Mouse (Mus musculus) limb, embryonic 10.5 days (tissue): ENCODE data around the gene Cdc42se1. TPM values are rescaled to one million over a fixed set of nuclear protein-coding genes. Genes with fewer than 3 reads are reported as not detected.

ENCODE experiments used
- DNase-seq: peaks from one replicate; pipeline ENCODE4 v3.0.0-alpha.2; 2017; ENCODE audit warnings: low spot score
- H3K27ac ChIP-seq: fragments of 300-500 bp; sonication (generic); 2 replicates; pipeline ENCODE4 v1.5.1; 2016; ENCODE audit warnings: mild to moderate bottlenecking
- H3K27me3 ChIP-seq: fragments of 300-500 bp; sonication (generic); 2 replicates; pipeline ENCODE4 v1.6.1; 2016; ENCODE audit warnings: low read depth, mild to moderate bottlenecking; ENCODE audit not compliant: poor library complexity, severe bottlenecking
- H3K36me3 ChIP-seq: fragments of 300-500 bp; sonication (generic); 2 replicates; pipeline ENCODE4 v1.6.1; 2016; ENCODE audit warnings: mild to moderate bottlenecking, moderate library complexity
- H3K4me1 ChIP-seq: fragments of 300-500 bp; sonication (generic); 2 replicates; pipeline ENCODE4 v1.6.1; 2016
- H3K4me3 ChIP-seq: fragments of 300-500 bp; sonication (generic); 2 replicates; pipeline ENCODE4 v1.5.1; 2016; ENCODE audit warnings: mild to moderate bottlenecking, moderate library complexity
- H3K9me3 ChIP-seq: fragments of 300-500 bp; sonication (generic); replicated peaks from 2 replicates; pipeline ENCODE4 v1.6.1; 2016; ENCODE audit warnings: mild to moderate bottlenecking
- WGBS: fragments of 180-500 bp; shearing (Covaris S2); methylation state at CpG from one replicate; pipeline ENCODE4 v1.1.7; 2016; 5-methylcytosine and 5-hydroxymethylcytosine counted together
- polyA plus RNA-seq: library from polyadenylated mRNA; unstranded; fragments of >200 nt; fragmentation: Nextera tagmentation; extraction: Ambion mirVana; gene quantifications from 2 replicates; pipeline ENCODE4 v1.2.1, GENCODE M21; 2016

The Cdc42se1 gene
- polyA plus RNA-seq = 82.6 and 85.3 TPM in 2 replicates

DNA sequence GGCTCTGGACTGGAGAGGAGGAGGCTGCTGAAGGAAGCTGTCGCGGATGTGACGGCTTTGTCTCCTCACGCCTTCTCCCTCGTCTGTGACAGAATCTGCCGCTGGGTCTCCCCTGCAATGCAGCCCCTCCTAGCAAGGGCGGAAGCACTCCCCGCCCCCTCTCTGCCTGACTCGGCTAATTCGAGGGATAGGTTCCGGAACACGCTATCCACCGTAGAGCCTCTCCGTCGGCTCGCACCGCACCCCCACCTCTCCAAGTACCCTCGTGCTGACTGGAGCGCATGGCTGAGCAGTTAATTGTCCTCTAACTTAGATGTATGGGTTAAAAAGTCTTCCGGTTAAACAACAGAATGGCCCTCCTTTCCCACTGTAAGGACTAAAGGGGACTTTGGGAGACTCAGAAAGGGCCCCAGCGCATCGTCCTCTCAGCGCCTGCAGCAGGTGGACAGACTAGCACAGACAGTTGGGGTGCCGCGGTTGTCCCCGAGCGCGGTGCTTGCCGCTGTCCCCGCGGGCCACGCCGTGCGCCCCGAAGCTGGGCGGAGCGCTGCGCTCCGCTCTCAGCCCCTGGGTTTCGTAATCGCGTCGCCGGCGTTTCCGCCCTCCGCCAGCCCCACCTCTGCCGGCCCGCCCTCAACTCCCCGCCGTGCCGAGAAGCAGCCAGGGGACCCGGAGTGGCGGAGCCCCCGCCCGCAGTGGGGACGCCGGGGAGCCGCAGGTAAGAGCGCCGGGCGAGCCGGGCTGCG, at the start of gene Cdc42se1:
TSS of gene Cdc42se1 (plus strand) at position 585 of the 746 bp plus-strand sequence.
- H3K27ac ChIP-seq = peak within 1 kb of the TSS; percentile 96
- H3K4me1 ChIP-seq = peaks cover 47% of the 10 kb centered on the region
- peak within 1 kb of the TSS; percentile 96 for H3K4me3 ChIP-seq
- no peaks in the 10 kb centered on the region for H3K9me3 ChIP-seq
- H3K27me3 ChIP-seq = no peaks in the 10 kb centered on the region
- under 1% methylated on average over 64 of the region's 64 CpGs for WGBS
- DNase-seq = peak; percentile 87
- peaks cover 56% of the 10 kb centered on the region for H3K36me3 ChIP-seq

DNA sequence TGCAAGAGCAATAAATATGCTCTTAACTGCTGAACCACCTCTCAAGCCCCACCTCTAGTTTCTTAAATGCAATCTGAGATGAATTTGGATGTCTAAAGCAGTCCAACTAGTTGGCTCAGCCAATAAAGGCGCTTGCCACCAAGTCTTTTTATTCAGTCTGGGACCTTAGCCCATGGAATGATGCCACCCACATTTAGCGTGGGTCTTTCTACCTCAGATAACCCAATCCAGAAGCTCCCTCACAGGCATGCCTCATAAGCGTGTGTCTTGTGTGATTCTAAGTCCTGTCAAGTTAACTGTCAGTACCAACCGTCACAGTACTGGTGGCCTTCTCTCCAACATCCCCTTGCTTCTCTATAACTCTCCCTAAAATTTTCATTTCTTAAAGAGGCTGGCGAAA, 49.6 kb upstream of the Cdc42se1 start:
- no peaks in the 10 kb centered on the region for H3K9me3 ChIP-seq
- H3K36me3 ChIP-seq = peaks cover 27% of the 10 kb centered on the region
- WGBS = 87% methylated on average over 5 of the region's 5 CpGs
- H3K27me3 ChIP-seq = peaks cover 13% of the 10 kb centered on the region
- DNase-seq = no peak
- H3K27ac ChIP-seq = no peak overlapping the region
- H3K4me1 ChIP-seq = peaks cover 3% of the 10 kb centered on the region
- H3K4me3 ChIP-seq = no peak overlapping the region

DNA sequence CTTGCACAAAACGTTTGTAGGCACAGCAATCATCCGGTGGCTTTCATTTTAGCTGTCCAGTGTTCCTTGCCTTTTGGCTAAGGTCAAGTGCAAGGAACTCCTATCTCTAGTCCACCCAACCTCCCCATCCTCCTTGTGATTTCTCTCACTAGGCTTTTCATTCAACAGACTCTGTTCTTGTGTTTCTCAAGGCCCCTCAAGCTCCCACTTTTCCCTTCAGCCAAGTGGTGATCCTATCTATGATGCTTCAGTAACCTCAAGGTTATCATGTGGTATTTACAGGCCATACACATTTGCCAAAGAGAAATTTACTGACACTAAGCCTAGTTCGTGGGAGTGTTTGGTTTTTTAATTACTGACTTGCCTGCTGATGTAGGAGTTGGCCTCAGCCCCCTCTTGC, 48.6 kb upstream of the Cdc42se1 start:
- 72% methylated on average over 3 of the region's 3 CpGs for WGBS

DNA sequence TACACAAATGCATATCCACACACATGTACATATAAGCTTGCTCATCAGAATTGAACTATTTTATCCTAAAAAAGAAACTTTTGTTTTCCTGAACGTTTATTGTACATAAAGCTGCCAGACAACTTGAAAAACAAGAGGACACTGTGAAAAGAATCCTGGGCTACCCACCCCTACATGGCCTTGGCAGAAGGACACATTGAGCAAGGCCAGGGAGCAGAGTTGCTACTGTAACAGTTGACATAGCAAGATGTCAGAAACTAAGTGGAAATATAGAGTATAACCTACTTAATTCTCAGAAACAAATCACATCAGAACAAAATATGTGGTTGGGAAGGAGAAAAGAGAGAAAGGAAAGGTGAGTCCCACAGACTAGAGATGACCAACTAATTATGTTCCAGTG, 46.7 kb upstream of the Cdc42se1 start:
- WGBS = 72% methylated on average over 1 of the region's 1 CpGs
- H3K4me3 ChIP-seq = no peak overlapping the region
- H3K9me3 ChIP-seq = no peaks in the 10 kb centered on the region
- DNase-seq = no peak
- H3K27ac ChIP-seq = no peak overlapping the region
- H3K36me3 ChIP-seq = peaks cover 54% of the 10 kb centered on the region
- H3K27me3 ChIP-seq = no peaks in the 10 kb centered on the region
- no peaks in the 10 kb centered on the region for H3K4me1 ChIP-seq

More for the DNA sequence above, 48.6 kb upstream of the Cdc42se1 start:
- Histone ChIP-seq H3K9me3 (no peaks in the 10 kb centered on the region), H3K4me1 (no peaks in the 10 kb centered on the region), H3K27me3 (peaks cover 4% of the 10 kb centered on the region; the same call in 1 of the 2 replicates), H3K27ac (no peak overlapping the region), H3K36me3 (peaks cover 35% of the 10 kb centered on the region), H3K4me3 (no peak overlapping the region)
- no peak for DNase-seq

DNA sequence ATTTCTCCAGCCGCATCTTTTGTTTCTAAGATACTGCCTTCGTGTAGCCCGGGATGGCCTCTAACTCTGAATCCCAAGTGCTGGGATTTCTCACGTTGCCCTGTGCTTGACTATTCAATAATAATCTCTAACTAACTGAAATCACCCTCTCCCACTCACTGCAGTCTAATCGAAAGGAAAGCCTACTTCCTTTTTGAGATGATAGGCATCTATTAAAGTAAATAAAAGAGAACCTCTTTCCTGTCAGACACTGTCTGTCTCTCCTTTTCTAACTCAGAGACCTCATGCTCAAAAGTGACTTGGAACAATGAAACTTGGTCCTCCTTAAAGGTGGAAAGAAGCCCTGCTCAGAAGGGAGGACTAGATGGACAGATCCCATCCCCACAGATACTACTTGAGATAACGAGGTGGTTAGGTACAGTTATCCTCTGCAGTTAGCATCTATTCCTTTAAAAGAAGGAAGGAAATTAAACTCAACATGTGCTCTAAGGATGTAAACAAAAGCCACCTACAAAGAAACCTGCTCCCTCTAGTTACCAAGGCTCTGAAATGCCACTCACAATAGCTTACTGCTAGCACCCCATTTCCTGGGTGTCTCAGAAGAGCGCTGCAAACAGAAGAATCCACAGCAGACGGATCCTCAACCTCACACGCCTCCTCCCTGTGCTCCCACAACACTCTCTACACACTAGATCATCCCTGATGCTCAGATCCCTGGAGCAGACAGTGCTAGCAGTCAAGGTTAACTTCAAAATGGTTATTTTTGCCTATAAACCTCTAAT, 43.5 kb upstream of the Cdc42se1 start:
- Histone ChIP-seq H3K4me1 (no peaks in the 10 kb centered on the region), H3K9me3 (no peaks in the 10 kb centered on the region), H3K27me3 (no peaks in the 10 kb centered on the region), H3K27ac (no peak overlapping the region), H3K4me3 (no peak overlapping the region), H3K36me3 (peaks cover 85% of the 10 kb centered on the region)
- WGBS = 92% methylated on average over 9 of the region's 9 CpGs
- no peak for DNase-seq

DNA sequence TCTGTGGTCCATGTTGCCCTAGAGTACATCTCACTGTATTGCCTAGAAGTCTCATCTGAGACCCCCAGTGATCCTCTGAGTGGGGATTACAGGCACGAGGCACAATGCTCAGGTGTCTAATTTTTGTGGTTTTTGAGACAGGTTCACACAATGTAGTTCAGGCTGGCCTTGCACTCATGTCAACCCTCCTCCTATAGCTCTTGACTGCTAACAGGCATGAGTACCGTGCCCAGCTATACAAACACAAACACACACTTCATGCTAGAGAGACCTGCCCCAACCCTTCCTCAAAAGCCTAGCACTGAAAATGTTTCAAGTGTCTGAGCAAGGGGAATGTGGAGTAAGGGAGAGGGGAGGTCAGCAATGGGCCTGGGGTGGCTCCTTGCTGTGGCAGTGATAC, 42.4 kb upstream of the Cdc42se1 start:
- no peaks in the 10 kb centered on the region for H3K27me3 ChIP-seq
- peaks cover 89% of the 10 kb centered on the region for H3K36me3 ChIP-seq
- no peaks in the 10 kb centered on the region for H3K9me3 ChIP-seq
- DNase-seq = no peak
- no peak overlapping the region for H3K4me3 ChIP-seq
- 89% methylated on average over 2 of the region's 2 CpGs for WGBS
- H3K27ac ChIP-seq = no peak overlapping the region
- H3K4me1 ChIP-seq = no peaks in the 10 kb centered on the region

DNA sequence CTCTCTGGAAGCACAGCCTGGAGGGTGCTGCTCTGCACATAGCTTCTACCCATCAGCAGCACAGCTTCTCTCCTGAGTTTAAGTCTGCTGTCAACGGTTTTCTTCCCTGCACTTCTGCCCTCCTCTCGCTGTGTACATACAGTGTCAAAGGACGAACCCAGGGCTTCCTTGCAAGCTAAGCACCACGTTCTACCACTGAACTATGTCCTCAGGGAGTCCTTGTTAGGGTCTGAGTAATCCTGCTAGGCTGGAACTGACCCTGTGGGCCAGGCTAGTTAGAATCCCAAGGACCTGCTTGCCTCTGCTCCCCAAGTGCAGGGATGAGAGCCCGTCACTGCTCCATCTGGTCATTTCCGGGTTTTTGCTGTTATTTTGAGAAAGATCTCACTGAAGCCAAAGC, 41.6 kb upstream of the Cdc42se1 start:
- Histone ChIP-seq H3K27ac (no peak overlapping the region), H3K4me1 (no peaks in the 10 kb centered on the region), H3K9me3 (no peaks in the 10 kb centered on the region), H3K27me3 (no peaks in the 10 kb centered on the region), H3K4me3 (no peak overlapping the region), H3K36me3 (peaks cover 88% of the 10 kb centered on the region)
- 93% methylated on average over 6 of the region's 6 CpGs for WGBS
- no peak for DNase-seq

DNA sequence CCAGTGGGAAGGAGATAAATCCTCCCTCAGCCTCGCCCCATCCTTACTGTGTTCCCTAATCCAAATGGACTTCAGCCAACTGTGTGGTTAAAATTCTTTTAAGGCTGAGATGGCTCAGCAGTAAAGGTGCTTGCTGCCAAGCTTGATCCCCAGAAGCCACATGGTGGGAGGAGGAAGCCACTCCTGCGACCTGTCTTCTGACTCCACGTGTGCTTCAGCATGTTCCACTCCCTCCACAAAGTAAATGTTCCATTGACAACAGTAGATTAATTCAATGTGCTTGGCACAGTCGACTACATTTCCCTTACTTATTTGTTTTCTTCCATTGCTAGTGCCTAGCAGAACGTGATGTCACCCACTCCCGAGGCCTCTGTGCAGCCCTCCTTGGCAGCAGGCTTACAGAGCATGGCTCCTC, 33.8 kb upstream of the Cdc42se1 start:
- no peak overlapping the region for H3K4me3 ChIP-seq
- H3K27ac ChIP-seq = no peak overlapping the region
- no peak for DNase-seq
- WGBS = 86% methylated on average over 6 of the region's 6 CpGs
- no peaks in the 10 kb centered on the region for H3K9me3 ChIP-seq
- H3K4me1 ChIP-seq = no peaks in the 10 kb centered on the region
- no peaks in the 10 kb centered on the region for H3K27me3 ChIP-seq
- H3K36me3 ChIP-seq = peaks cover 82% of the 10 kb centered on the region

DNA sequence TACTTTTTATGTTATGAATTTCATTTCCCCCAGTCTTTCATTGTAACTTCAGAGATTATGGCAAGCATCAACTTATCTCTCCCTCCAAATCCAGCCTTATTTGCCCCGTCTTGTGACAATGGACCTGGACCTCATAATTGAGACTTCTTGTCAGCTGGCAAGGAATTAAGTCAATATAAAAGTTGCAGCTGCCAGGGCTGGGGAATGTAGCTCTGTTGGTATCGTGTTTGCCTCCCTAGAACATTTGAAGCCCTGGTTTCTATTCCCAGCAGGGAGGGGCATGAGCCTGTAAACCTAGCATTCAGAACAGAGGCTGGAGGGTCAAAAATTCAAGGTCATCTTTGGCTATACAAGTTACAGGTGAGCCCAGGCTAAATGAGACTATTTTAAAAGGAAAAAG, 32.8 kb upstream of the Cdc42se1 start:
- no peaks in the 10 kb centered on the region for H3K4me1 ChIP-seq
- H3K36me3 ChIP-seq = peaks cover 84% of the 10 kb centered on the region
- 95% methylated on average over 2 of the region's 2 CpGs for WGBS
- no peak overlapping the region for H3K4me3 ChIP-seq
- H3K27ac ChIP-seq = no peak overlapping the region
- no peak for DNase-seq
- H3K27me3 ChIP-seq = no peaks in the 10 kb centered on the region
- no peaks in the 10 kb centered on the region for H3K9me3 ChIP-seq

DNA sequence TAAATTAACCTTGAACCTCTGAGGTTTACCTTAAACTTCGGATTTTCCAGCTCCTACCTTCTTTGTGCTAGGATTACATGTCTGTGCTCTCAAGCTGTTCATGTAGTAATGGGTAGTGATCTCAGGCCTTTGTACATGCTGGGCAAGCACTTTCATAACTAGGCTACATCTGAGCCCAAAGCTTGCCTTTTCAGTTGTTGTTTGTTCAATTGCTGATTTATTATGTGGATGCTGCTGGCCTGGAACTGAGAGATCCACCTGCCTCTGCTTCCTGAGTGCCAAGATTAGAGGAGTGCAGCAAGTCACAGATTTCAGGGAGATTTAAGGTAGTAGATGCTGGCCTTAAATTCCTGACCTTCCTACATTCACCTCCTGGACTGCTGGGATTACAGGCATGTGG, 29.4 kb upstream of the Cdc42se1 start:
- Histone ChIP-seq H3K9me3 (no peaks in the 10 kb centered on the region), H3K4me3 (no peak overlapping the region), H3K27me3 (no peaks in the 10 kb centered on the region), H3K27ac (no peak overlapping the region), H3K36me3 (peaks cover 98% of the 10 kb centered on the region), H3K4me1 (no peaks in the 10 kb centered on the region)
- DNase-seq = no peak
- WGBS = 80% methylated on average over 1 of the region's 1 CpGs

DNA sequence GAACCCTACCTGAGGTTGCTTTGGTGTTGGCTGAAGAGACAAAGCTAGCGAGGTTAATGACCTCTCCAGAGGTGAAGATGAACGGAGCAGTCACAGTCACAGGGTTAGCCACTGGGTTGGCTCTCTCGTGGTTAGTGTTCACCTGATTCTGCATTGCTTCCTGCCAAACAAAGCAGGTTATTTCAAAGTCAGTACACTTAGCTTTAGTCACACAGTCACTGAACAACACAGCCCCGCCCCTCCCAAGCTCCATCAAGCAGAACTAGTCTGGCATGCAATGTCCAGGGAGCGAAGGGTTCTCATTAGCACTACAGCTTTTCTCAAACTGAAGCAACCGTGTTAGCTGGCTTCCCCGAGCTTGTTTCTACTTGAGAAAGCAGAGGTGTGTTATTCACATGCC, 28.4 kb upstream of the Cdc42se1 start:
- Histone ChIP-seq H3K27ac (no peak overlapping the region), H3K9me3 (no peaks in the 10 kb centered on the region), H3K4me3 (no peak overlapping the region), H3K4me1 (no peaks in the 10 kb centered on the region), H3K36me3 (peaks cover 99% of the 10 kb centered on the region), H3K27me3 (no peaks in the 10 kb centered on the region)
- DNase-seq = no peak
- WGBS = 91% methylated on average over 7 of the region's 7 CpGs

DNA sequence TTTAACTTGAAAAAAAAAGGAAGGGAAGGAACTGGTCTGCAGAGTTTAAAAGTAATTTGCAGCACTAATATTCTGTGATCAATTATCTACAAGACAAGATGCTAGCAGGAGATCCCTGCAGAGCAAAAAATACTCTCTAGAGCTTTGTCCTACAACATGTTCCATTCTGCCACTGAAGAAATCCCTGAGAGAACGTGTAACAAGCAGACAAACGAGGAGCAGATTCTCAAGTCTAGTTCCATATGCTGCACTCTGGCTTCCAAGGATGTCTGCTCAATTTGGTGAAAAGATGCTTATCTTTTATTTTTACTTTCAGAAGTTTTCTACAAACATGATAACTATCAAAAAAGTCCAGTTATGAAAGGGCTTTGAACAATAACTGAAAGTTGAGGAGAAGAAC, 28.0 kb upstream of the Cdc42se1 start:
- Histone ChIP-seq H3K27ac (no peak overlapping the region), H3K4me3 (no peak overlapping the region), H3K4me1 (no peaks in the 10 kb centered on the region), H3K9me3 (no peaks in the 10 kb centered on the region), H3K27me3 (no peaks in the 10 kb centered on the region), H3K36me3 (peaks cover 99% of the 10 kb centered on the region)
- 83% methylated on average over 2 of the region's 2 CpGs for WGBS
- DNase-seq = no peak

DNA sequence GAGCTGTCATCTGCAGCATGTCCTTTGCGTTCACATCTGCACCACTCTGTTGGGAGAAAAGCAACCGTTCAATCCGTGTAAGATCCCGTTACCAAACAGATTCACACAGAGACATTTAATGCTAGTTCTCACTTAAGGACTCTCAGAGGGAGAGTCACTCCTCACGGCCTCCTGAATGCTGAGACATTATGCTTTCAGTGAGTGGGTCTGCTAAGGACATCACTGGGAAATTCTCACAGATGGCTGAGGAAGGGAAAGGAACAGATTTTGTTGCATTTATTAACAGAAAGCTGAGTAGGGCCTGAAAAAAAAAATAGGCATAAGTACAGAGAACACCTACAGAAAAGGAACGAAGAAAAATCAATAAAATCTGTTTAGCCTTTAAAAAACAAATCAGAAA, 24.7 kb upstream of the Cdc42se1 start:
- Histone ChIP-seq H3K27me3 (no peaks in the 10 kb centered on the region), H3K27ac (no peak overlapping the region), H3K4me3 (no peak overlapping the region), H3K4me1 (no peaks in the 10 kb centered on the region), H3K36me3 (peaks cover 98% of the 10 kb centered on the region), H3K9me3 (no peaks in the 10 kb centered on the region)
- WGBS = 94% methylated on average over 6 of the region's 6 CpGs
- DNase-seq = no peak
